Mouse (Mus musculus): ENCODE results near the gene Aox4. TPM values are rescaled to one million over a fixed set of nuclear protein-coding genes. Genes with fewer than 3 reads are reported as not detected.

The Aox4 gene
- polyA plus RNA-seq, 1 experiment: not detected

DNA sequence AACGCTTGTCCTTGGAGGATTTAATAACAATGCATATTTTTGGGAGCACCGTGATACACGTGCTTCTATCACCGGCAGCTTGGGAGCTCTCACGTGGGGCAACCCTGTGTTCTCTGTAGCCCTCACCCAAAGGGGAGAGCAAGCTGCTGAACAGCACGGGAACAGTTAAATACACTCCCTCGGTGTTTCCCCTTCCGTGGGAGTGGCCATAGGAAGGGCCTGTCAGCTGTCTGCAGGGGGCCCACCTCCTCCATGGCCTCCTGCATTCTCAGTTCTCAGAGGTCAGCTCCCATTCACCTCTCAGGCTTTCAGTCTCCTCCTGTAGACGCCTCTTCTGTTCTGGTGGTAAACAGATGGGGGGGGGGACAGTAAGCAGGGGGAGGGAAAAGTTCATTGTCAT lies 65.7 kb downstream of the Aox4 start:
- TF ChIP-seq GATA1 (IDR thresholded peaks at IDR 0.05; ENCODE audit: borderline replicate concordance, low read length): no peak
- Histone ChIP-seq H3K4me1 (no peaks in the 10 kb centered on the region; the same call in 1 of the 2 replicates), H3K4me3 (replicated peaks) (no peak overlapping the region), H3K9me3 (no peaks in the 10 kb centered on the region), H3K36me3 (replicated peaks; ENCODE audit: low read length) (no peaks in the 10 kb centered on the region), H3K27me3 (replicated peaks) (peaks cover 5% of the 10 kb centered on the region)

- H3K27me3 ChIP-seq (replicated peaks): peaks cover 8% of the 10 kb centered on the region
- no peak for TF ChIP-seq GATA1 (IDR thresholded peaks at IDR 0.05; ENCODE audit: borderline replicate concordance, low read length)
- no peak for TF ChIP-seq FLI1 (IDR thresholded peaks at IDR 0.05; ENCODE audit: low read length)
- no peaks in the 10 kb centered on the region for H3K36me3 ChIP-seq (replicated peaks; ENCODE audit: low read length)
- no peak within 1 kb of the TSS for H3K4me3 ChIP-seq (replicated peaks)
- no peaks in the 10 kb centered on the region for H3K9me3 ChIP-seq
- H3K4me1 ChIP-seq: no peaks in the 10 kb centered on the region; the same call in 1 of the 2 replicates
Measured at GRCm38 (mm10) chr1:58278026-58278425, 67.8 kb downstream of the Aox4 start, which contains the start of gene Aox2. Gene Aox2, plus strand, starts transcription at chr1:58278326.

GRCm38 (mm10) chr1:58278513-58278912 lies 68.3 kb downstream of the Aox4 start:
- H3K9me3 ChIP-seq: no peaks in the 10 kb centered on the region
- TF ChIP-seq GATA1 (IDR thresholded peaks at IDR 0.05; ENCODE audit: borderline replicate concordance, low read length) (no peak), FLI1 (IDR thresholded peaks at IDR 0.05; ENCODE audit: low read length) (no peak)
- H3K4me3 ChIP-seq (replicated peaks): no peak overlapping the region
- peaks cover 12% of the 10 kb centered on the region for H3K27me3 ChIP-seq (replicated peaks)
- H3K4me1 ChIP-seq: no peaks in the 10 kb centered on the region; the same call in 1 of the 2 replicates
- H3K36me3 ChIP-seq (replicated peaks; ENCODE audit: low read length): no peaks in the 10 kb centered on the region

DNA sequence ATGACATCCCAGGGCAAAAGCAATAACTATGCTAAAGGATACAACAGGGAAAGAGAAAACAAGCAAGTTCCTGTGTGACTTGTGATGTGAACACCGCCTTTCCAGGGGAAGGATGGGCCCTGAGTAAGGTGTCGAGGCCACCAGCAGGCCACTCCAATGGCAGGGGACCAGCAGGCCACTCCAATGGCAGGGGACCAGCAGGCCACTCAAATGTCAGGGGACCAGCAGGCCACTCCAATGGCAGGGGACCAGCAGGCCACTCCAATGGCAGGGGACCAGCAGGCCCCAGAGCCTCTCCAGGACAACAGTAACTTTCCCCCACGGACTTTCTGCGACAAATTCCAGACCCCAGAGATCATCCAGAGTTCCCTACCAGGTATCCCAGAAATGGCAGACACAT lies 70.2 kb downstream of the Aox4 start:
- H3K27me3 ChIP-seq (replicated peaks): peaks cover 13% of the 10 kb centered on the region
- H3K36me3 ChIP-seq (replicated peaks; ENCODE audit: low read length): no peaks in the 10 kb centered on the region
- TF ChIP-seq GATA1 (IDR thresholded peaks at IDR 0.05; ENCODE audit: borderline replicate concordance, low read length): no peak
- H3K9me3 ChIP-seq: no peaks in the 10 kb centered on the region
- H3K4me3 ChIP-seq (replicated peaks): no peak overlapping the region
- H3K4me1 ChIP-seq: no peaks in the 10 kb centered on the region; the same call in 1 of the 2 replicates

GRCm38 (mm10) chr1:58280939-58281624 lies 70.9 kb downstream of the Aox4 start:
- Histone ChIP-seq H3K27me3 (replicated peaks) (peaks cover 15% of the 10 kb centered on the region), H3K9me3 (no peaks in the 10 kb centered on the region), H3K4me1 (no peaks in the 10 kb centered on the region; the same call in 1 of the 2 replicates), H3K36me3 (replicated peaks; ENCODE audit: low read length) (no peaks in the 10 kb centered on the region), H3K4me3 (replicated peaks) (no peak overlapping the region)
- no peak for TF ChIP-seq FLI1 (IDR thresholded peaks at IDR 0.05; ENCODE audit: low read length)
- no peak for TF ChIP-seq GATA1 (IDR thresholded peaks at IDR 0.05; ENCODE audit: borderline replicate concordance, low read length)

DNA sequence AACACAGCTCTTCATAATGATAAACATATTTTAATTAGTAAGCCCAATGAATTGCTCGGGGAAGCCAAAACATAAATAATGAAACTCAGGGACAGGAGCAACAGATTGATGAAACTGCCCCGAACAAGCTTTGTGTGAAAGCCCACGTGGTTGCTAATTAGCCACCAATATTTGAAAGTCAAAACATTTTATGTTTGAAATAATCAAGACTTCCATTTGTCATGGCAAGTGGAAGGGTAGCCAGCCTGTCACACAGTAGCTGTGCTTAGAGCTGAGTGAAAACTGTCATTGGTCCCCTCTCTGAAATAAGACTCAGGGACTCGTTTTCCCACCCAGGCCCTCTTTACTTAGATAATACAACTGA lies 71.4 kb downstream of the Aox4 start:
- TF ChIP-seq GATA1 (IDR thresholded peaks at IDR 0.05; ENCODE audit: borderline replicate concordance, low read length): no peak
- no peak for TF ChIP-seq FLI1 (IDR thresholded peaks at IDR 0.05; ENCODE audit: low read length)
- no peaks in the 10 kb centered on the region for H3K9me3 ChIP-seq
- peaks cover 15% of the 10 kb centered on the region for H3K27me3 ChIP-seq (replicated peaks)
- H3K4me1 ChIP-seq: no peaks in the 10 kb centered on the region
- H3K36me3 ChIP-seq (replicated peaks; ENCODE audit: low read length): no peaks in the 10 kb centered on the region
- H3K4me3 ChIP-seq (replicated peaks): no peak overlapping the region

GRCm38 (mm10) chr1:58284505-58284904 lies 74.3 kb downstream of the Aox4 start:
- TF ChIP-seq GATA1 (IDR thresholded peaks at IDR 0.05; ENCODE audit: borderline replicate concordance, low read length) (no peak), FLI1 (IDR thresholded peaks at IDR 0.05; ENCODE audit: low read length) (no peak)
- H3K9me3 ChIP-seq: peaks cover 8% of the 10 kb centered on the region

GRCm38 (mm10) chr1:58288091-58288490 lies 77.9 kb downstream of the Aox4 start:
- no peak for TF ChIP-seq GATA1 (IDR thresholded peaks at IDR 0.05; ENCODE audit: borderline replicate concordance, low read length)
- TF ChIP-seq FLI1 (IDR thresholded peaks at IDR 0.05; ENCODE audit: low read length): no peak
- no peak overlapping the region for H3K4me3 ChIP-seq (replicated peaks)
- H3K27me3 ChIP-seq (replicated peaks): peaks cover 33% of the 10 kb centered on the region
- H3K36me3 ChIP-seq (replicated peaks; ENCODE audit: low read length): no peaks in the 10 kb centered on the region
- peaks cover 8% of the 10 kb centered on the region for H3K9me3 ChIP-seq
- no peaks in the 10 kb centered on the region for H3K4me1 ChIP-seq

More at GRCm38 (mm10) chr1:58284505-58284904, 74.3 kb downstream of the Aox4 start:
- no peak overlapping the region for H3K4me3 ChIP-seq (replicated peaks)
- no peaks in the 10 kb centered on the region for H3K4me1 ChIP-seq
- H3K27me3 ChIP-seq (replicated peaks): peaks cover 23% of the 10 kb centered on the region
- H3K36me3 ChIP-seq (replicated peaks; ENCODE audit: low read length): no peaks in the 10 kb centered on the region

- Histone ChIP-seq H3K36me3 (replicated peaks; ENCODE audit: low read length) (no peaks in the 10 kb centered on the region), H3K9me3 (peaks cover 8% of the 10 kb centered on the region), H3K4me1 (no peaks in the 10 kb centered on the region), H3K4me3 (replicated peaks) (peak overlapping the region; percentile 58), H3K27me3 (replicated peaks) (peaks cover 31% of the 10 kb centered on the region)
- no peak for TF ChIP-seq GATA1 (IDR thresholded peaks at IDR 0.05; ENCODE audit: borderline replicate concordance, low read length)
Measured at GRCm38 (mm10) chr1:58289863-58290469, 79.8 kb downstream of the Aox4 start.

Data from megakaryocyte, embryonic 14.5 days (primary cell).